Mouse (Mus musculus) liver, adult 2 months (tissue): ENCODE results near the gene Ces1b.

Source experiments
- CTCF ChIP-seq: fragments of 200-500 bp; IDR thresholded peaks from 2 replicates; pipeline ENCODE4 v1.5.1; 2011; ENCODE audit warnings: low read depth, low read length, control low read depth
- POLR2A ChIP-seq: fragments of 200-500 bp; IDR thresholded peaks from 2 replicates; pipeline ENCODE4 v1.6.1; 2011; ENCODE audit warnings: low read length, control low read depth; ENCODE audit not compliant: insufficient read depth; ENCODE audit errors: extremely low read depth

- TF ChIP-seq CTCF: no peak
- no peak for TF ChIP-seq POLR2A
Observed at GRCm38 (mm10) chr8:93043083-93043482, 36.7 kb downstream of the Ces1b start.
